Mouse (Mus musculus) midbrain, embryonic 14.5 days (tissue): ENCODE measurements at regions not wholly inside any gene's neighbourhood (a gene's known extent, or its start where the extent isn't known, plus 50 kb on each side); places are given as distances from the start of the nearest gene placed in this dataset.

ENCODE experiments used
- ATAC-seq: fragments of 200-750 bp; cut with Nextera tagmentation; 2 replicates; pipeline ENCODE4 v1.8.0; 2017; ENCODE audit warnings: moderate number of reproducible peaks, moderate library complexity; ENCODE audit not compliant: low FRiP score, low TSS enrichment
- DNase-seq: peaks from one replicate; pipeline ENCODE4 v3.0.0-alpha.2; 2015
- H3K27ac ChIP-seq: fragments of 300-500 bp; sonication (generic); replicated peaks from 2 replicates; pipeline ENCODE4 v1.5.1; 2014; ENCODE audit warnings: mild to moderate bottlenecking, low read depth, low read length, moderate library complexity
- H3K27me3 ChIP-seq: fragments of 300-500 bp; sonication (generic); 2 replicates; pipeline ENCODE4 v1.6.1; 2014; ENCODE audit warnings: low read length, control low read depth, mixed read lengths; ENCODE audit not compliant: control insufficient read depth, insufficient read depth
- H3K36me3 ChIP-seq: fragments of 300-500 bp; sonication (generic); 2 replicates; pipeline ENCODE4 v1.6.1; 2014; ENCODE audit warnings: low read length, control low read depth; ENCODE audit not compliant: control insufficient read depth, insufficient read depth
- H3K4me1 ChIP-seq: fragments of 300-500 bp; sonication (generic); 2 replicates; pipeline ENCODE4 v1.6.1; 2014; ENCODE audit warnings: mild to moderate bottlenecking, antibody characterized with exemption, low read length, control low read depth; ENCODE audit not compliant: control insufficient read depth, insufficient read depth
- H3K4me2 ChIP-seq: fragments of 300-500 bp; sonication (generic); 2 replicates; pipeline ENCODE4 v1.6.1; 2014; ENCODE audit warnings: mild to moderate bottlenecking, low read length, moderate library complexity
- H3K4me3 ChIP-seq: fragments of 300-500 bp; sonication (generic); replicated peaks from 2 replicates; pipeline ENCODE4 v1.5.1; 2014; ENCODE audit warnings: low read depth, low read length
- H3K9ac ChIP-seq: fragments of 300-500 bp; sonication (generic); replicated peaks from 2 replicates; pipeline ENCODE4 v1.6.1; 2014; ENCODE audit warnings: mild to moderate bottlenecking, low read length, moderate library complexity
- H3K9me3 ChIP-seq: fragments of 300-500 bp; sonication (generic); 2 replicates; pipeline ENCODE4 v1.6.1; 2016; ENCODE audit warnings: low read length, control low read depth, mixed read lengths; ENCODE audit not compliant: control insufficient read depth
- WGBS: fragments of 180-500 bp; shearing (Covaris S2); extraction: QIAGEN DNeasy Blood & Tissue Kit; methylation state at CpG from one replicate; pipeline ENCODE4 v1.1.7; 2014; 5-methylcytosine and 5-hydroxymethylcytosine counted together

DNA sequence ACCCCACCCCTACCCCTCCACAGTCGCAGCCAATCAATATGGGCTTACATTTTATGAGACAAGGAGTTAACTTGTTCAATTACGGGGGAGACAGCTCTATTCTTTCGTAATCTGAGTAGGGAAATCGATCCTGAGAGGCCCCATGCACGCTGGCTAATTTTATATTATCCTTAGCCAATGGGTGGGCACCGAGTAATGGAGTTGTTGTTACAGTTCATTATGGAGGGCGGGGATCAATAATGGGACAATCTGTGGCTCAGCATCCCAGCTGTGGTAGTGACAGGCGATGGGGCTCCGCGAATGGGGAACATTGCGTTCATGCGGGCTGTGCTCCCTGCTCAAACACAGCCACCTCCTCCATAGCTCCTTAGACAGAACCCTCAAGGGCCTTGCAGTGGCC lies 118.9 kb upstream of the Irx6 start:
- DNase-seq (no peak), ATAC-seq (no peak)
- H3K36me3 ChIP-seq = no peaks in the 10 kb centered on the region
- 63% methylated on average over 12 of the region's 12 CpGs for WGBS
- H3K4me3 ChIP-seq = no peak overlapping the region
- H3K9ac ChIP-seq = no peak overlapping the region
- peaks cover 6% of the 10 kb centered on the region; the same call in 1 of the 2 replicates for H3K4me1 ChIP-seq
- no peaks in the 10 kb centered on the region for H3K27me3 ChIP-seq
- no peak overlapping the region; the same call in 1 of the 2 replicates for H3K27ac ChIP-seq
- no peak overlapping the region for H3K4me2 ChIP-seq
- H3K9me3 ChIP-seq = no peaks in the 10 kb centered on the region

DNA sequence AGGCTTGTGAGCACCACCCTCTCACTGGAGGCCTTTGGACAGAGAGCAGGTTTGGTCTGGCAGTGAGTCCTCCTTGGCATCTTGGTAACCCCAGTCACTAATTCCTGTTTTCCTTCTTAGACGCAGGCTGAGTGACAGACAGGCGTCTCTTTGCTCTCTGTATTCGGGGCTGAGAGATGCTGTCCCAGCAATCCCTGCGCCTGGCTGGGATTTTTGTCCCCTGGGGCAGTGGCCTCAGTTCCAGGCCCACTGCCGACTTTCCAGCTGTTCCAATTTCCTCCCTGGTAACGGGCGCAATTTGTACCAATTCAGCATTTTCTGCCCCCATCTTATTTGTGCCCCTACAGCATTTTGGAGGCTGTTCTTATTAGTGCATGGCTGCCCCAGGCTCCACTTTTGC lies 118.5 kb upstream of the Irx6 start:
- Histone ChIP-seq H3K4me3 (no peak overlapping the region), H3K36me3 (no peaks in the 10 kb centered on the region), H3K27me3 (no peaks in the 10 kb centered on the region), H3K9ac (no peak overlapping the region), H3K27ac (no peak overlapping the region; the same call in 1 of the 2 replicates), H3K4me2 (no peak overlapping the region), H3K9me3 (no peaks in the 10 kb centered on the region), H3K4me1 (peaks cover 6% of the 10 kb centered on the region; the same call in 1 of the 2 replicates)
- 52% methylated on average over 7 of the region's 7 CpGs for WGBS
- DNase-seq (peak; percentile 19), ATAC-seq (no peak)

DNA sequence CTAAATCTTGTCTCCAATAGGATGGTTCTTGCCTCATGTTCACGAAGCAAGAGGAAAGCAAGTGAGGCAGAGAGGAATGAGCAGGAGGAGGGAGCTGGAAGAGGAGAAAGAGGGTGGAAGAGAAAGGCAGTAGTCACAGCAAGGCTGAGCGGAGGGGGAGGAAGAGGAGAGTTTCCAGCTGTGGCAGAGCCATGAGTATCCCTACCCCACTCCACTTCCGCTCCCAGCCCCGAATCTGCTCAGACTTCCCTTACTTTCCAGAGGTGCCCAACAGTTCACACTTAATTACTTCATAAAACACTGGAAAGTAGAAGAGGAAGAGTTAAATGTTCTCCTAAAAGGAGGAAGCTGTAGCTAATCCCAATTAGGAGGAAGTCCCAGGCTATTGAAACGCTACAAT lies 111.6 kb upstream of the Irx6 start:
- DNase-seq (no peak), ATAC-seq (no peak)
- H3K4me1 ChIP-seq = no peaks in the 10 kb centered on the region
- no peak overlapping the region for H3K4me2 ChIP-seq
- no peak overlapping the region for H3K27ac ChIP-seq
- H3K4me3 ChIP-seq = no peak overlapping the region
- no peaks in the 10 kb centered on the region for H3K9me3 ChIP-seq
- H3K27me3 ChIP-seq = no peaks in the 10 kb centered on the region
- WGBS = 72% methylated on average over 5 of the region's 5 CpGs
- no peaks in the 10 kb centered on the region for H3K36me3 ChIP-seq
- H3K9ac ChIP-seq = no peak overlapping the region

DNA sequence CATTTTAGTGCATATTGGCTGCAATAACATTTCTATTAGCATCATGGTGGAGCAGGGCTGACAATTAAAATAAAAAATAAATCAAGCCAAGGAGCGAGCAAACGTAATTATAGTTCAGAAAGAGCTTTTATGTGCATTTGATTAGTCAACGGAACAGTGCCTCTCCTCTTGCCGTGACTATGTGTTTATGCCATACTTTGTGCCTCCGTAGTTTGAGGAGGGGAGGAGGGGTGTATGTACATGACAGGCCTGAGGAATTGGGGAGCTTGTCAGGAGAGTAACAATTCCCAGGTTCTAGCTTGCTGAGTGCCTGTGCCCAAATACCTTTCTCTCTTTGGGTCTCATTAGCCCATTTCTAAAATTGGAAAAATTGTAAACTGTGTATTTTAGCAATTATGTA lies 111.1 kb upstream of the Irx6 start:
- H3K4me2 ChIP-seq = no peak overlapping the region
- H3K9me3 ChIP-seq = no peaks in the 10 kb centered on the region
- no peak overlapping the region for H3K27ac ChIP-seq
- no peaks in the 10 kb centered on the region for H3K27me3 ChIP-seq
- ATAC-seq (no peak), DNase-seq (no peak)
- no peak overlapping the region for H3K9ac ChIP-seq
- no peaks in the 10 kb centered on the region for H3K36me3 ChIP-seq
- no peak overlapping the region for H3K4me3 ChIP-seq
- H3K4me1 ChIP-seq = no peaks in the 10 kb centered on the region
- 76% methylated on average over 5 of the region's 5 CpGs for WGBS

DNA sequence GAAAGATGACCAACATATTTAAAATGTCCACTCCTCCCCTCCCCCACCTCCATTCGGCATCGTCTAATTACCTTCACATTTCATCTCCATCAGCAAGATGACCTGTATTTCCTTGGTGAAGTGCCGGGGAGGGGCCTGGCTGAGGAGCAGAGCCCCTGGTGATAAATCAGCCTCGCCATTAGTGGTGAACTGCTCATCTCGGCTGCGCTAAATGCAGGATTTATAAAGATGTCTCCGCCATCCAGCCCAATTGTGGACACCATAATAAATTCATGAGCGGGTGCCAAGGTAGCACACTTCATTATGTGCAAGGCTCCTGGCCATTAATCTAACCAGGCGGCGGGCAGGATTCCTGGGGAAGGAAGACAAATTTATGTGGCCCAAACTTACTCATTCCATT lies 104.4 kb upstream of the Irx6 start:
- Histone ChIP-seq H3K9ac (no peak overlapping the region), H3K4me1 (no peaks in the 10 kb centered on the region; the same call in 1 of the 2 replicates), H3K4me2 (no peak overlapping the region), H3K36me3 (no peaks in the 10 kb centered on the region), H3K27me3 (no peaks in the 10 kb centered on the region), H3K9me3 (no peaks in the 10 kb centered on the region), H3K27ac (no peak overlapping the region), H3K4me3 (no peak overlapping the region)
- ATAC-seq (no peak), DNase-seq (peak; percentile 23)
- 58% methylated on average over 10 of the region's 10 CpGs for WGBS

DNA sequence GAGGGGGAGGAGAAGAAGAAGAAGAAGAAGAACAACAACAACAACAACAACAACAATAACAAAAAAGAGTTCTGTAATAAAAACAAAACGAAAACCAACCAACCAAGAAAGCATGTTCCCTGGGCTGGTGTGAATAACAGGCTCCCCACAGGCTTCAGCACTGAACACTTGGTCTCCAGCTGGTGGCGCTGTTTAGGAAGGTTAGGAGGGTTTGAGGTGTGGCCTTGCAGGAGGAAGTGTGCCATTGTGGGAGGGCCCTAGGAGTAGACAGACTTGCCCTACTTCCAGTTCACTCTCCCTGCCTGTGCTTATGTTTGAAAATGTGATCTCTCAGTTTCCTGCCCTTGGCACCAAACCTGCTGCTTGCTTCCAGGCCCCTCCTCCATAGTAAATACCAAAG lies 94.6 kb upstream of the Irx6 start:
- Histone ChIP-seq H3K4me2 (no peak overlapping the region), H3K36me3 (no peaks in the 10 kb centered on the region), H3K9me3 (no peaks in the 10 kb centered on the region), H3K4me3 (no peak overlapping the region), H3K4me1 (no peaks in the 10 kb centered on the region), H3K9ac (no peak overlapping the region), H3K27me3 (no peaks in the 10 kb centered on the region), H3K27ac (no peak overlapping the region)
- ATAC-seq (no peak), DNase-seq (no peak)
- 76% methylated on average over 2 of the region's 2 CpGs for WGBS

DNA sequence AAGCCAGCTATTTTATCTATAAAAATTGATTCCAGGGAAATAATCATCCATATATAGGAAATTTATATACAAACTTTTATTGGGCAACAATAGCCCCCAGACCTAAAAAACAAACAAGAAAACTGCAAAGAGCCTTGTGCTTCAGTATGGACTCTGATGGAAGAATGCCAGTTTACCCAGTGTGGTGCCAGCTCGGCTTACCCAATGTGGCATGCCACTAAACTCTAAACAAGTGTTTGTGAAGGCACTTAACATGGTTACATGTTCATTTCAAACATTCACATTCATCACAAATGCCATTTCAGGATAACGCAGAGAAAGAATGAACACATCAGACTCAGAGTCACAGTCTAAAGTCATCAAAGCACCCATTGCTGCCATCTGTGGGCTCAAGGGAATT lies 93.0 kb upstream of the Irx6 start:
- no peaks in the 10 kb centered on the region for H3K36me3 ChIP-seq
- no peaks in the 10 kb centered on the region for H3K9me3 ChIP-seq
- no peak overlapping the region for H3K27ac ChIP-seq
- H3K4me1 ChIP-seq = no peaks in the 10 kb centered on the region
- no peak overlapping the region for H3K4me2 ChIP-seq
- no peaks in the 10 kb centered on the region for H3K27me3 ChIP-seq
- ATAC-seq = no peak
- H3K9ac ChIP-seq = no peak overlapping the region
- DNase-seq = no peak
- WGBS = 85% methylated on average over 2 of the region's 2 CpGs
- H3K4me3 ChIP-seq = no peak overlapping the region

DNA sequence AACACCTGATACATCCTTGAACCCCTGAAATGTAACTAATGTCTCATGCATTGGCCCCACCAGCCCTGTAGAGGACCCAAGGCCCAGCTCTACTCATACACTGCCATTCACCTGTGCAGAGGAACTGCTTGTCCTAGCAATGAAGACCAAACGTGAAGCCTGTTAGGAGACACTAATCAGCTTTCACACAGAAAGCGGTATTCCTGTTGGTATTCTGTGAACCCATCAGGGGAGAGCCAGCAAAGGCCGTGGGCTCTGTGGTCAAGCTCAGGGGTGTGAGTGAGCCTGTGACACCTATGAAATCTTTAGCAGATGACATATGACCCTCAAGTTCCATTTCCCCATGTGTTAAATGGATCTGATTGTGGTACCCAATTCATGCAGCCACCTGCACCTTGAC lies 73.3 kb upstream of the Irx6 start:
- Histone ChIP-seq H3K27me3 (no peaks in the 10 kb centered on the region), H3K9ac (no peak overlapping the region), H3K27ac (no peak overlapping the region), H3K4me1 (no peaks in the 10 kb centered on the region), H3K4me2 (no peak overlapping the region), H3K4me3 (no peak overlapping the region), H3K36me3 (no peaks in the 10 kb centered on the region), H3K9me3 (no peaks in the 10 kb centered on the region)
- ATAC-seq (no peak), DNase-seq (no peak)
- WGBS = 89% methylated on average over 3 of the region's 3 CpGs

DNA sequence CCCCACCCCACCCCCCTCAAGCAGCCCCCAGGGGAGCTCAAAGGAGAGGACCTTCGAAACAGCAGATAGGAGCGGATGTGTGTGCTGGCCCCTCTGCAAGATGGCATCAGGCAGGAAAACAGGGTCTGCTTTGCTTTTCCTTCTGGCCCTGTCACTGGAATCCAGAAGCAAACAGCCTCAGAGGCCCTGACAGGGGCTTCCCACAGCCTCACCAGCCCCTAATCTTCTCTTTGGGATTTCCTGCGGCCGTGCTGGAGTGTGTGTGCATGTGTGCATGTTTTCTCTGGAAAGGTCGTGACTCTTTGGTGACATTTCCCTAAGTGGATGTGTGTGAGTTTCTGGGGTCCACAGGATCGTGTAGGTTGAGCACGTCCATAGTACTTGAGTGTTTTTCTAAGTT lies 71.1 kb upstream of the Irx6 start:
- 78% methylated on average over 7 of the region's 7 CpGs for WGBS
- H3K4me1 ChIP-seq = no peaks in the 10 kb centered on the region
- H3K9ac ChIP-seq = no peak overlapping the region
- no peak for DNase-seq
- H3K27ac ChIP-seq = no peak overlapping the region
- no peak overlapping the region for H3K4me2 ChIP-seq
- H3K4me3 ChIP-seq = no peak overlapping the region
- H3K9me3 ChIP-seq = no peaks in the 10 kb centered on the region
- H3K36me3 ChIP-seq = no peaks in the 10 kb centered on the region
- no peaks in the 10 kb centered on the region for H3K27me3 ChIP-seq
- ATAC-seq = no peak
